Mouse (Mus musculus) splenic B cell, adult 2 months (primary cell): Measurements from ENCODE around the gene Plpp7.
A peak's percentile ranks its signal among the peaks of the same experiment; 100 is the strongest.

Experiments
- DNase-seq: peaks from one replicate; pipeline ENCODE4 v3.0.0-alpha.2; 2011; ENCODE audit warnings: low read depth, low spot score
- H3K27me3 ChIP-seq: 2 replicates; pipeline ENCODE4 v1.6.1; 2012; ENCODE audit warnings: mild to moderate bottlenecking, low read length, moderate library complexity, mixed read lengths; ENCODE audit not compliant: control insufficient read depth, poor library complexity, insufficient read depth, severe bottlenecking
- H3K36me3 ChIP-seq: 2 replicates; pipeline ENCODE4 v1.6.1; 2012; ENCODE audit warnings: mild to moderate bottlenecking, low read length, moderate library complexity, mixed read lengths; ENCODE audit not compliant: control insufficient read depth, poor library complexity, insufficient read depth, severe bottlenecking

Gene Plpp7

GRCm38 (mm10) chr2:32104122-32104521 is 8.8 kb downstream of the Plpp7 start:
- no peaks in the 10 kb centered on the region for H3K27me3 ChIP-seq
- no peaks in the 10 kb centered on the region for H3K36me3 ChIP-seq
- no peak for DNase-seq

- H3K27me3 ChIP-seq, result no peaks in the 10 kb centered on the region
- H3K36me3 ChIP-seq, result no peaks in the 10 kb centered on the region
- no peak for DNase-seq
These were observed 10.0 kb downstream of the Plpp7 start for GRCm38 (mm10) chr2:32105117-32105913.

GRCm38 (mm10) chr2:32105930-32106329 is 10.6 kb downstream of the Plpp7 start:
- H3K36me3 ChIP-seq, result no peaks in the 10 kb centered on the region
- no peaks in the 10 kb centered on the region for H3K27me3 ChIP-seq
- DNase-seq, result no peak

DNA sequence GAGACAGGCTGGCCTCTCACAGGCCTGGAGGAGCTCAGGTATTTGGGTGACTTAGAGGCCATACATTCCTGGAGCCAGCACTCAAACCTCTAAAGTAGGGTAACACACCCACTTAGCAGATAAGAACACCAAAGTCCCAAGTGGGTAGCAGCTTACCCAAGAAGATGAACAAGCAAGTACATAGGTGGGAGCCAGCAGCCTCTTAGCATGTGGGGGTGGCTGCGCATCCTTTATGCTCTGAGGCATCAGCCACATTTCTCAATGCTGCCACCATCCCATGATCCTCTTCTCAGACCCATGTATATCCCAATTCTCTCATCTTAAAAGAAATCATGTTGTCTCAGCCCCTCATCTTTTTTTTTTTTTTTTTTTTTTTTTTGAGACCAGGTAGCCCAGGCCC is 15.9 kb downstream of the Plpp7 start:
- no peak for DNase-seq
- no peaks in the 10 kb centered on the region for H3K27me3 ChIP-seq
- no peaks in the 10 kb centered on the region for H3K36me3 ChIP-seq

- Histone ChIP-seq H3K36me3 (no peaks in the 10 kb centered on the region), H3K27me3 (no peaks in the 10 kb centered on the region)
- no peak for DNase-seq
These were observed 17.2 kb downstream of the Plpp7 start for GRCm38 (mm10) chr2:32112548-32112947.

DNA sequence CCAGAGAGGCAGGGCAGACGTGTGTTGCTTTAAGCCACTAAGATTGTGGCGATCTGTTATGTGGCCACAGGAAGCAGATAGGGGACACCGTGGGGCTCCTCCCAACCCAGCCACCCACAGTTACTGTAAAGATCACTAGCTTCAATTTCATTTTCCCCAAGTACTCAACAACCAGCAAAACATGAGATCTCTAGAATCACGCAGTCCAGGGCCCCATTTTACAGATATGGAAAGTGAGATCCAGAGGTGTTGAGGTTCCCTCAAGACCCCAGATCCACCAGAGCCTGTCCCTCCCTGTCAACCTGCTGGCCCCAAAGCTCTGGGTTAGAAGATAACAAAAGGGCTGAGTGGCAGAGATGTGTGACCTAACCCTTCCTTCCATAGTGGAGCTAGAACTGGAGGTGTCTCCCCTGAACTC is 20.5 kb downstream of the Plpp7 start:
- Histone ChIP-seq H3K36me3 (no peaks in the 10 kb centered on the region), H3K27me3 (no peaks in the 10 kb centered on the region)
- DNase-seq, result no peak

DNA sequence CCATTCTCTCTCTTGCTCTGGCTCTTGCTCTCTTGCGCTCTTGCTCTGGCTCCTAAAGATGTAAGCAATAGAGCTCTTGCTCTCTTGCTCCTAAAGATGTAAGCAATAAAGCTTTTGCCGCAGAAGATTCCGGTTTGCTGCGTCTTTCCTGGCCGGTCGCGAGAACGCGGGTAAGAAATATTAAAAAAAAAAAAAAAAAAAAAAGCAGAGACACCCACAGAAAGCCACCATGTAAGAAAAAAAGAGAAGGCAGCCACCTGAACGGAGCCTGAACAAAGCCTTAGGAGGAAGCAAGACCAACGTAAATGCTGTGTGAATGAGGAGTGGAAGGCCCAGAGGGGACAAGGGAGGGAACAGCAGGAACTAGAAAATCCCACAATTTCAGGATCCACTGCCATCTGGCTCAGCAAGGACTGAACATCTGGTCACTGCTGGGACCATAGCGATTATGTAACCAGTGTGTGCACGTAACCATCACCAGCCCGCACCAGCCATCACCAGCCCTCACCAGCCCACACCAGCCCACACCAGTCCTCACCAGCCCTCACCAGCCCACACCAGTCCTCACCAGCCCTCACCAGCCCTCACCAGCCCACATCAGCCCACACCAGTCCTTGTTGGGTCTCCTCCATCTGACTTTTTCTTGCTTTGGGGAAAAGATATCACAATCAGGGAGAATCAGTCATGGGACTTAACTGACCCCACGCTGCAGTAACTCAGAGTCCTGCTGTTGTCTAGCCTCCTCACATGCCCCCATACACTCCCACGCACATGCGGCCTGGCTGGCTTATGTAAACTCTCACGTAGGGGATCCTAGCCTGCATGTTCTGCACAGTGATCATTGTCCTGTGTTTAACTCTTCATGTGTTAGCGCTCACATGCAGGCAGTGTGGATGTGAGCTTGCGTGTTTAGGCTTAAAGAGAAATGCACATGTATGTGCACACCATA is 24.7 kb downstream of the Plpp7 start:
- no peak for DNase-seq
- H3K36me3 ChIP-seq, result no peaks in the 10 kb centered on the region
- H3K27me3 ChIP-seq, result no peaks in the 10 kb centered on the region

DNA sequence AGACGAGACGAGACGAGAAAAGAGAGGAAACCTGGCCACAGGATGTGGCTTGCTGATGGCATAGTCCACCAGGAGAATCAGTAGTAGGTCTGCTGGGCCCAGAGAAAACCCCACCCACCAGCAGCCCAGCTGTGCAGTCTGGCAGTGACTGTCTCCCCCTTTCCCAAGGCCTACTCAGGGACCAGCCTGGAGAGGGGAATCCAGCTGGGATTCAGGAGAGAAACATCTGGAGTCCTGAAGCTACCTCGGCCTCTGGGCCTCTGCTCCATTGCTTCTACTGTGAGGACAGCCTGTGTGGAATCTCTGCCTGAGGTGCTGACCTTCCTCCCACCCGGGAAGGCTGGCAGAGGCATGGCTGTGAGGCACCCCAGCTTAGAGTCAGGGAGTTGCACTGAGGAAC is 25.8 kb downstream of the Plpp7 start:
- H3K27me3 ChIP-seq, result no peaks in the 10 kb centered on the region
- DNase-seq, result no peak
- no peaks in the 10 kb centered on the region for H3K36me3 ChIP-seq

- H3K36me3 ChIP-seq, result no peaks in the 10 kb centered on the region
- no peaks in the 10 kb centered on the region for H3K27me3 ChIP-seq
- DNase-seq, result no peak
These were observed 26.5 kb downstream of the Plpp7 start for GRCm38 (mm10) chr2:32121785-32122184.

DNA sequence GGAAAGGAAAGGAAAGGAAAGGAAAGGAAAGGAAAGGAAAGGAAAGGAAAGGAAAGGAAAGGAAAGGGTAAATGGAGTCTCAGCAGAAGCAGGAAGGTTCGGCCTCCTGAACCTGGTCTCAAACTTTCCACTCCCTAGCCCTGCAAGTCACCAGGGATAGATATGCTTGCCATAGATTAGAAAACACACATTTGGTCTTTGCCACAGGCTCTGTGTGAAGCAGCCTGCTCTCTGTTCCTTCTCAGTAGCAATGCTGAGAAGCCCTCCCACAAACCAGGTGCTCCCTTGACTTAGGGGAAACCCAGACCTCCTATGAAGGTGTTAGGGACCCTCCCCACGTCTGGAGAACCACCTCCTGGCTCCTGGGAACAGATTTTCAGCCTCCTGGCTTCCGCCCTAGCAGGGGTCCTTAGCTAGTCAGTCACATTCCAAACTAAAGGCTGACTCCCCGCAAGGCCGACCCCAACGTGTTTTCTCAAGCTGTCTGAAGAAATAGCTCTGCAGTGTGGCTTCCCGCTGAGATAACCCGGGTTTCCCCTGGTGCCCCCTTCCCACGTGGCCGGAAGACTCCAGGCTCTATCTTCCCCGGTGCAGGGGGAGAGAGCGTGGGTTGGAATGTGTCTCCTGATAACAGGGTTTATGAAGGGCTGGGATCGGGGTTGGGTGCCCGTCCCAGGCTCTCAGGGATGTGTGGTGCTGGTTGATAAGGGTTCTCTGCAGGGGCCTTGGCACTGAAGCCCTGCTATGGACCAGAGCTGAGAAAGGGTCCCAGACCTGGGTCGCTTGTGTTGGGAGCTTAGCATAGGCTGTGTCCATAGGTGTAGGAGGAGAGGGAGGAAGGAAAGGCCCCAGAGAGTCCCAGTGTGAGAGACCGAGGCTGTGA is 32.6 kb downstream of the Plpp7 start:
- Histone ChIP-seq H3K27me3 (no peaks in the 10 kb centered on the region), H3K36me3 (no peaks in the 10 kb centered on the region)
- DNase-seq, result no peak

GRCm38 (mm10) chr2:32128536-32128841 is 33.2 kb downstream of the Plpp7 start:
- H3K36me3 ChIP-seq, result no peaks in the 10 kb centered on the region
- no peak for DNase-seq

GRCm38 (mm10) chr2:32129383-32130074 is 34.2 kb downstream of the Plpp7 start:
- Histone ChIP-seq H3K36me3 (no peaks in the 10 kb centered on the region), H3K27me3 (no peaks in the 10 kb centered on the region)
- DNase-seq, result no peak

More at GRCm38 (mm10) chr2:32128536-32128841, 33.2 kb downstream of the Plpp7 start:
- no peaks in the 10 kb centered on the region for H3K27me3 ChIP-seq

- Histone ChIP-seq H3K27me3 (no peaks in the 10 kb centered on the region), H3K36me3 (no peaks in the 10 kb centered on the region)
- DNase-seq, result peak; percentile 65
These were observed 35.1 kb downstream of the Plpp7 start for GRCm38 (mm10) chr2:32130435-32130834.

GRCm38 (mm10) chr2:32131205-32131834 is 36.0 kb downstream of the Plpp7 start:
- no peaks in the 10 kb centered on the region for H3K27me3 ChIP-seq
- no peaks in the 10 kb centered on the region for H3K36me3 ChIP-seq
- no peak for DNase-seq
